Mouse (Mus musculus) right cerebral cortex, postnatal 36 days (tissue): ENCODE measurements around the gene Rtf1.
"Not testable (repeated sequence)": the region's sequence is repeated elsewhere in the genome, so short reads cannot be mapped to it uniquely, and the experiment has no call there.

Experiments used
- DNase-seq, 2 experiments: peaks; one replicate each; pipeline ENCODE4 v3.0.0; 2022; ENCODE audit warnings: low spot score in 2 of 2, mixed read lengths in 1 of 2

The Rtf1 gene

DNA sequence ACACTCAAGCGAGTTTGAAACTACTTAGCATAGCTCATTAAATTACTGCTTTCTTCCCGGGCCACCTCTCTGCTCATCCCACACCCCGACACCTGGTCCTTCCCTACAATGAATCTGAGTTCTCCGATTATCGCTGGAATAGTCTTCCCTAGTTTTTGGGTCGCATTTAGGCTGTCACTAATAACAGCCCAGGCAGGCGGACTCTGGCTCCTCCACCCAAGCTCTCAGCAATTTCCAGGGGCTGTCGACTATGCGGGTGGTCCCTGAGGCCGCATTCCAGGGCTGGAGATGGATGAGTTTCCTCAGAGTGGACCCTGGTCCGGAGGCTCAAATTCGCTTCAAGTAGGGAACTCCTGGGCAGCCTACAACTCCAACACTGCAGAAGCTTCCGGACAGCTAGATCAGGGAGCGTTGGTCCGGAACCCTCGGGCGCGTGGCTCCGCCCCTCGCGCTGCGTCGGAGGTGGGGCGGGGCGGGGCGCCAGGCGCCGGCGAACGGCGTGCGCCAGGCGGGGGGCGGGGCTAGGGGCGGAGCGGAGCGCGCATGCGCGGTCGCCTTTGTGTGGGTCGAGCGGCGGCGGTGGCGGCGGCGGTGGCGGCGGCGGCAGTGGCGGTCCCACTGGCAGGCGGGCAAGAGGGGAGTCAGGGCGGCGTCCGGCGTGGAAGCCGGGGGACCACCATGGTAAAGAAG, at the start of gene Rtf1:
Rtf1 (plus strand) TSS at position 544 of the 690 bp plus-strand sequence.
- peak; percentile 83 to 86 for DNase-seq

DNA sequence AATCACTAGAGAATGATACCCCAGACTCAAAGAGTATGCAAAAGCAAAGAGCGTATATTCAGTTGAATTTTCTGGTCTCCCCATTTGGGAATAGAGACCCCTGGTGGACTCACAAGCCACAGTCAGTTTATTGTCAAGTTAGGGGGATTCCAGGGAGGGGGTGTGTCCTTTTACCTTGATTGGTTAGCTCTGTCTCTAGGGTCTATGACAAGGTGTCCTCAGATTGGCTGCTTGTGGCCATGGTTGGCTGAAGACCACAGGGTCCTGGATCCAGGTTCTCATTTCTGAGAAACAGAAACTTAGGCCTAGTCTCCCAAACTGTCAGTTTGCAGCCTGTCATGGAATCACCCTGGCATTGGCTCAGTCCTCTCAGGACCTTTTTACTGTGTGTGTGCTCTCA, 38.1 kb upstream of the Rtf1 start:
- DNase-seq = no peak

DNA sequence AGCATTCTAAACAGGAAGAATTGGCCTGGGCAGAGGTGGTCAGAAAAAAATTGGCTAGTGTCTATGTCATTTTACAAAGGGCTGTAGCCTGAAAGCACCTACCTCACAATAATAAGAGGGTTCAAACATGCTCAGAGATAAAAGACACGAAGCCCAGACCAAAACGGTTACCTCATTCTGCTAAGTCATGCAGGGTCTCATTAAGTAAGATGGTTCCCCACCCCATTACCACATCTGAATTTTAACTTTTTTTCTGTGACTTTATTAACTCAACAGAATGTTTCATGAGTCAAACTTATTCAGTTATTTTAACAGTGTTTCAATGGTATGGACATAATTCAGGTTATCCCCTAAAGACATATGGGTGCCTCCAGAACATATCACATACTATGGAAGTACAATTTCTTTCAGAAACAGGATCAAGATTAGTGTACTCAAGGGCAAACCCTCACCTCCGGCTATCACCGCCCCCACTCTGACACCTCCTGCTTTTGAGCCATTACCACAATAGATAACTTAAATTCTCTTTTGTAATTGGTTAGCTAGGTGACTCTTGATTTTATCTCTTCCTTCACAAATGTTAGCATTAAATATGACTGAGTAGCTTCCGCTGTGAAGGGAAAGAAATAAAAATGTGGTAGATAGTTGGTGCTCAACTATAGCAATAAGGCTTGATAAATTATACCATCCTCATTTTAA, 33.5 kb upstream of the Rtf1 start:
- DNase-seq = no peak

DNA sequence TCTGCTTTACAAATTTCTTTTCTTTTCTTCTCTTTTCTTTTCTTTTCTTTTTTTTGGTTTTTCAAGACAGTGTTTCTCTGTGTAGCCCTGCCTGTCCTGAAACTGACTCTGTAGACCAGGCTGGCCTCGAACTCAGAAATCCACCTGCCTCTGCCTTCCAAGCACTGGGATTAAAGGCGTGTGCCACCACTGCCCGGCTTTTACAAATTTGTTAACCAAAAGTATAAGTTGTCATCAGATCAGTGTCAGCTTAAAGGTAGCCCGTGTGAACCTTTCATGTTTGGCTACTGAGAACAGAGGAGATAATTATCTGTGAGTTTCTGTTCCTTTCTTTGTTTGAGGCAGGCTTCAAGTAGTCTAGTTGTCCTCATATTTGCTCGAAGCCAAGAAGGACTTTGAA, 30.6 kb upstream of the Rtf1 start:
- no peak for DNase-seq

DNA sequence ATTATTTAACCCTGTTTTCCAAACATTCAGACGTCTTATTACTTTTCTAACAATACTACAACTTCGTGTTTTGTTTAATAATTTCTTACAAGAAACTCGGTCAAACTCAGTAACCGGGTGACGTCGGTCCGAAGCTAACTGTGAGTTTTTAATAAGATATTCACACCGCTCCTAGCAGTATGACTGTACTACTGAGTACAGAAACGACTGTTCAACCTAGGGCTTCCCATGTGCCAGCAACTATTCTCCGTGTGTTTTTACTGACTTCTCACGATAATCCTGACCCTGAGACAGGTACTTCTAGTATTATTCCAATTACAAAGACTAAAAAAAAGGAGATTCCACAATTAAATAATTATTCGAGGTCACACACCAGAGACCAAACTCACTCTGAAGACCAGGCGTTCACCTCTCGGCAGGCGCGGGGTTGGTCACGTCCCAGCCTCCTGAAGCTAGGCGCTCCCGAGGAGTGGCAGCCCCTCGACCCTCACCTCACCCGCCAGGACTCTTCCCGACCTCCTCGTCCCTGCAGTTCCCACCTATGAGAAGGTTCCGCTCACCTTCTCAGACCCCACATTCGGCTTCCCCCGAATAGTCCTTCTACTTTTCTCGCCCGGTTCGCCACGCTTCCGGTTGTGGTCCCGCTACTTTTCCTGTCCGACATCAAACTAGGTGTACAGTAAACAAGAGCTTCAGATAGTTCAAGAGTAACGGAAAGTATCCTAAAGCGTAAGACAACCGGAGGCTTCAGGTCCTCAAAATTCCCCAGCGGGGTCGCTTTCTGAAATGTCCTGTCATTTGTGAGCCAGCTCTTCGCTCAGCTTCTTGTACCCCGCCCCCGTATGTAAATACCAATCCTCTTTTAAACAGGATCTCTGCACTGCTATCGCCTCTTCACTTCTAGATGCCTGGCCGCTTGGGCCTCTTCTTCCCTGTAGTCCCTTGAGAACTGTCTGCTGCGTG, 12.4 kb upstream of the Rtf1 start, which contains the start of gene Ndufaf1:
Ndufaf1 (minus strand) TSS at position 608 of the 963 bp plus-strand sequence.
- peak; percentile 67 to 70 for DNase-seq

DNA sequence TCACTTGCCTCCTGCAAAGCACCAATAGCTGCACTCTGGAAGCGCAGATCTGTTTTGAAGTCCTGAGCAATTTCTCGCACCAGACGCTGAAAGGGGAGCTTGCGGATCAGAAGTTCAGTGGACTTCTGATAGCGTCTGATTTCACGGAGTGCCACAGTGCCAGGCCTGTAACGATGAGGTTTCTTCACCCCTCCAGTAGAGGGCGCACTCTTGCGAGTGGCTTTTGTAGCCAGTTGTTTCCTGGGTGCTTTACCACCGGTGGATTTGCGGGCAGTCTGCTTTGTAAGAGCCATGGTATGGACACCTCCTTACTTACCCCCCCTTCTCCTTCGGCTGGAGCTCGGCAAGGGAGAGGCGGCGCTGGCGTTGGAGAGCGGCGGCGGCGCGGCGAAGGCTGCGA, 9.1 kb upstream of the Rtf1 start:
- not testable (repeated sequence) for DNase-seq

DNA sequence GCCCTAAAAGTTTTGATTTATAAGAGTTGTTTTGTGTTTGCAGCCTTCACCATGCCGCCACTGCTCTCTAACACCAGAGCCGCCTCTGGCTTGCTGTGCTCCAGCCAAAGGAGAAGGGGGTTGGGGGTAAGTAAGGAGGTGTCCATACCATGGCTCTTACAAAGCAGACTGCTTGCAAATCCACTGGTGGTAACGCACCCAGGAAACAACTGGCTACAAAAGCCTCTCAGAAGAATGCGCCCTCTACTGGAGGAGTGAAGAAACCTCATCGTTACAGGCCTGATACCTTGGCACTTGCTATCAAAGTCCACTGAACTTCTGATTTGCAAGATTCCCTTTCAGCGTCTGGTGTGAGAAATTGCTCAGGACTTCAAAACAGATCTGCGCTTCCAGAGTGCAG, 5.9 kb upstream of the Rtf1 start:
- DNase-seq = no peak

DNA sequence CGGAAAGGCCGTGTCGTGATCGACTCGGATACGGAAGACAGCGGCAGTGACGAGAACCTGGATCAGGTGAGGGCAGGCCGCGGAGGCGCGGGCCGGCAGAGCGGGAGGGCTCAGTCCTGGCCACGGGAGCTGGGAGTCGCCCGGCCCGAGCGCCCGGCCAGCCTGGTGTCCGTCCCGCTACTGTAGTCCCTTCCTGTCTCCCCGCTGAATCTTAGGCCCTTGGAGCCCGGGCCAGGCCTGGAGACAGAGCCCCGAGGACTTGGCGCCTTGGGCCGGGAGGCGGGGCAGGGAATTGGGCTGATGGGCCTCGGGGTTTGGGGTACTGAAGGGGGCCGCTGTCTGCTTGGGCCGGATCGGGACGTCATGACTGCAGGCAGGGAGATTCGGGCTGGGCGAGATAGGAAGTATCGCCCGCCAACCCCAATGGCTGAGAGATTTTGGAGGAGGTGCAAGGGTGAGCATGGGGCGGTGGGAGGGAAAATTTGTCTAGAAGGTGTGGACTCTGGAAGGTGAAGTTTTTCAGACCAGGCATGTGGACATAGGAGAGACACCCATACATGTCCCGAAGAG, 432 bp downstream of the Rtf1 start:
- no peak for DNase-seq

DNA sequence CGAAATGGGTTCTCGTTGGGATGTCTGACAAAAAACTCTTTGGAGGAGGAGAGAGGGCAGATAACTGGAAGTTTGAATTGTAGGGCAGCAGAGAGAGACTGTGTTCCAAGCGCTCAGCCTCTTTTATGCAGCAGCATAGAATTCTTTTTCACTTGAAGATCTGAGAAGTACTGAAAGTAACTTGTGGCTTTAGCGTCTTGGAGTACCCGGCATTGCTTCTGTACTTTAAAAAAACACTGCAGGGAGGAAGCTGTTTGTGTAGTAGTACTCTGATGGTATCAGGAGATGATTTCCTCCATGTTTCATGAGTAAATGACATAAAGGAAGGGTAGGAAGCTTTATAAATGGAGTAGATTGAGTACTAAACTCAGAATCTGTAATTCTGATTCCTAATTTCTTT, 963 bp downstream of the Rtf1 start:
- no peak for DNase-seq

DNA sequence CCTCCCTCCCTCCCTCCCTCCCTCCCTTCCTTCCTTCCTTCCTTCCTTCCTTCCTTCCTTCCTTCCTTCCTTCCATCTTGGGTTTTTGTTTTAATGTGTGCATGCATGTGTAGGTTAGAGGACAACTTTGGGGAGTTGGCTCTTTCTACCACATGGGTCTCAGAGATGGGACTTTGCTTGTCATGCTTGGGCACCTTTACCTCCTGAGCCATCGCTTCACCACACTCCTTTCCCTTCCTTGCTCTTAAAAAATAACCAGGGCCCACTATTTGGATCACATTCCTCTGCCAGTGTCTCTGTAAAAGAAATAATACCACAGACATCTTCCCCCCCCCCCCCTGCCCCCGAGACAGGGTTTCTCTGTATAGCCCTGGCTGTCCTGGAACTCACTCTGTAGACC, 8.8 kb downstream of the Rtf1 start:
- DNase-seq = no peak

DNA sequence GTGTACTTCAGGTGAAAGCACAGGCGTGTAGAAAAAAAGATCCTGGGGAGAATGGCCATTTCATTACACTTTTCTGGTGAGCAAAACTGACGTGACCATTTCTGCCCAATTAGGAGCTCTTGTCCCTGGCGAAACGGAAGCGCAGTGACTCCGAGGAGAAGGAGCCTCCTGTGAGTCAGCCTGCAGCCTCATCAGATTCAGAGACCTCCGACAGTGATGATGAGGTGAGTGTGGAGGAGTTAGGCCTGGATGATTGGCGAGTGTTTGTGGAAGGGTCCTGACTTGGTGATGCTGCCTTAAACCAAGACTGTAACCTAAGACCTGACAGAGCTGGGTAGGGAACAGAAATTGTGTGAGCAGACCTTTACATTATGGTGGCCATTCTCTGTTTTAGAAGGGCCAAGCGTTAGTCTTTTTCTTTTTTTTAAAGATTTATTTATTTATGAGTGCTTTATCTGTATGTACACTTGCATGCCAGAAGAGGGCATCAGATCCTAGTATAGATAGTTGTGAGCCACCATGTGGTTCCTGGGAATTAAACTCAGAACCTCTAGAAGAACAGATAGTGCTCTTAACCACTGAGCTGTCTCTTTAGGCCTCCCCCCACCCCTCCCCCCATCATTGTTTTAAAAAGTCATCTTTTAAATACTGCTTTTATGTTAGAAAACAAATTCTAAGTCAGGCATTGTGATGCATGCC, 17.3 kb downstream of the Rtf1 start:
- DNase-seq = no peak

DNA sequence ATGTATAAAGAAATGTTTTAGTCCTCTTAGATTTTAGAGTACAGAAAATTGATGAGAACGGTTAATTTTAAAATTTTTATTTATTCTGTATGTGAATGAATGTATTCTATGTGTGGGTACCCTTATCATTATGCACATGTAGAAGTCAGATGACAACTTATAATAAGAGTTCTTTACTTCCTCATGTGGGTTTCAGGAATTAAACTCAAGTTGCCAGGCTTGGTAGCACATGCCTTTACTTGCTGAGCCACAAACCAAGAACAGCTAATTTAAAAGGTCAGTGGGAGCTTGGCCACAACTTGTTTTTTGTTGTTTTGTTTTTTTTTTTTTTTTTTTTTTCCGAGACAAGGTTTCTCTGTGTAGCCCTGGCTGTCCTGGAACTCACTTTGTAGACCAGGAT, 20.0 kb downstream of the Rtf1 start:
- no peak for DNase-seq

DNA sequence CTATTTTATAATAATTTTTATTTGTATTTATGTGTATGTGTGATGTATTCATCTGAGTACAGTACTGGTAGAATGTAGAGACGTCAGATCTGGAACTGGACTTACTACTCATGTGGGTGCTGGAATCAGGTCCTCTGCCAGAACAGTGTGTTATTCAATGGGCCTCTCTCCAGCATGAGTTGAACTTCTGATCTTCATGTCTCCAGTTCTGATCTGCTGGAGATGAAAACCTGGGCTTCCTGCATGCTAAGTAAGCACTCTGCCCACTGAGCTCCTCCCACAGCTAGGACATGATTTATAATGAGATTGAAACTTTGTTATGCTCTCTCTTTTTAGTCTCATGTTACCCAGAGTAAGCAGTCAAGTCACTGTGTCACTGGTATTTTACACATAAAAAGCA, 21.2 kb downstream of the Rtf1 start:
- DNase-seq = no peak

DNA sequence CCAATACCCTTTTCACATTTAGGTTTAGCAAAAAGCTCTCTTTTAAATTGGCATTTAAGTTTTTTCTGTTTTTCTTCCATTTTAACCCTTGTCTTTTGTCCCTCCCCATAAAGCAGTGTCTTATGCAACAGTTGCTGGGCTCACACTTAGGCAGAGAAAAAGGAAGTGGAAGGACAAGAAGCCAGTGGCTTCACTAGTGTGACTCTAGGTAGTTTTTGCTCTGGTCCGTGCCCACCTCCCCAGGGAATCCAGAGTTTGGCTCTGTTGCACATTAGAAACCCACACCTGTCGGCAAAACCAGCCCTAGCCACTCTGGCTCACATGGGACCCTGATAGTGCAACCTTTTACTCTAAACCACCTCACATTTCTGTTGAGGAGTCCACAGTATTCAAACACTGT, 23.6 kb downstream of the Rtf1 start:
- DNase-seq = no peak

DNA sequence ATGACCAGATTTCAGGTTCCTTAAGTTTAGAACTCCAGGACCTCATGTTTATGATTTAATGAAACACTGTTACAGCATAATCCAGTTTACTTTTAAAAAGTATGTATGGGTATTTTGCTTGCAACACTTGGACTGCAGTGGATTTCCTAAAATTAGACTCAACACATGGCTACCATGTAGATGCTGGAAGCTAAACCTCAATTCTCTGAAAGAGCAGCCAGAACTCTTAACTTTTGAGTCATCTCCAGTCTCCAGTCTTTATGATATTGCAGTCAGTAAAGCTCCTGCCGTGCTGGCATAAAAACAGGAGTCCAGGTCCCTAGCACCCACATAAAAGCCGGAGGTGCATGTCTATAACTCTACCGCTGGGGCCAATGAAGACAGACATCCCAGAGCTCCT, 25.1 kb downstream of the Rtf1 start:
- no peak for DNase-seq

DNA sequence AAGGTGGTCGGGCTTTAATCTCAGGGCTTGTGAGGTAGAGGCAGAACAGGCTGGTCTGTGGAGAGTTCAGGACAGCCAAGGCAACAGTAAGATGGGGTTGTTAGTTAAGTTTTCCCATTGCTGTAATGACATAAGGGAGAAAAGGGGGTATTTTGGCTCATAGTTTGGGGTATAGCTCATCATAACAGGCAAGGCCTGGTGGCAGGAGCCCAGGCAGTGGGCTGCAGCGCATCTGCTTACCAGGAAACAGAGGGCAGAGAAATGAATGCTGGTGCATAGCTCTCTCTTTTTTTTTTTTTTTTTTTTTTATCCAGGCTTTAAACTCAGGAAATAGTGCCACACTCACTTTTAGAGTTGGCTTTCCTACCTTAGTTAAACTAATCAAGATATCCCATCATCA, 28.3 kb downstream of the Rtf1 start:
- DNase-seq = no peak

DNA sequence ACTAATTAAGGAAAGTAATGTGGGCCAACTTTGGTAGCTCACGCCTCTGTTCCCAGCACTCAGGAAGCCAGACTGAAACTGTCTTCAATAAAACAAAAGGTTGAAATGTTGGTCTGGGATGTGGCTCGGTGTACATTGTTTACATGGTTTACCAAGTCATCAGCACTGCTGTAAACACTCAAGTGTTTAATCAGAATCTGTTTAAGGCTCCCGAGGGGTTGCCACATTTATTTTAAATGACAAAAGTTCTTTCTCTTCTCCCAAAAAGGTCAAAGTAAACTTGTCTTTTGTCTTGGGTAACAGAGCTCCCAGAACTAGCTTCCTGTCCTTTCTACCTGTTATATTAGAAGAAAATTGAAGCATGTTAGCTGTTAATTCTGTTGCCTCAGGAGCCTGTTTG, 32.8 kb downstream of the Rtf1 start:
- no peak for DNase-seq

DNA sequence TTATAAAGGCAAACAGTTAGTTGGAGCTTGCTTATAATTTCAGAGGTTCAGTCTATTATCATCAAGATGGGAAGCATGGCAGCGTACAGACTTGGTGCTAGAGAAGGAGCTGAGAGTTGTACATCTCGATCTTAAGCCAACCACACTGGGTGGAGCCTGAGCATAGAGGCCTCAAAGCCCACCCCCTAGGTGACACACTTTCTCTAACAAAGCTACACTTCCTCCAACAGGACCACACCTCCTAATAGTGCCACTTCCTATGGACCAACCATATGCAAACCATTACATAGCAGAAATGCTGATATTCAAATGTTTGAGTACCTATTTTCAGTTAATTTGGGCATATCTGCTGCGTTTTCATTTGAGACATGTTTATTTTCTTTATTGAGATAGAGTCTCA, 35.1 kb downstream of the Rtf1 start:
- no peak for DNase-seq

DNA sequence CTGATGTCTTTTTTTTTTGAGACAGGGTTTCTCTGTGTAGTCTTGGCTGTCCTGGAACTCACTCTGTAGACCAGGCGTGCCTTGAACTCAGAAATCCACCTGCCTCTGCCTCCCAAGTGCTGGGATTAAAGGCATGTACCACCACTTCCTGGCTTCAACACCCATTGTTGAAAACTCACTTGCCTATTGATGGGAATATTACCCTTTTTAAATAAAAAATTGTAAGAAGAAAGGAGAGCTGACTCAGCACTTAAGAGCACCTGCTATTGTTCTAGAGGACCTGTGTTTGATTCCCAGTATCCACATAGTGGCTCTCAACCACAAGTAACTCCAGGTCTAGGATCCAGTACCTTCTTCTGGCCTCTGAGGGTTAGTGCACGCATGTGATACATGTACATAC, 41.0 kb downstream of the Rtf1 start:
- not testable (repeated sequence) for DNase-seq

DNA sequence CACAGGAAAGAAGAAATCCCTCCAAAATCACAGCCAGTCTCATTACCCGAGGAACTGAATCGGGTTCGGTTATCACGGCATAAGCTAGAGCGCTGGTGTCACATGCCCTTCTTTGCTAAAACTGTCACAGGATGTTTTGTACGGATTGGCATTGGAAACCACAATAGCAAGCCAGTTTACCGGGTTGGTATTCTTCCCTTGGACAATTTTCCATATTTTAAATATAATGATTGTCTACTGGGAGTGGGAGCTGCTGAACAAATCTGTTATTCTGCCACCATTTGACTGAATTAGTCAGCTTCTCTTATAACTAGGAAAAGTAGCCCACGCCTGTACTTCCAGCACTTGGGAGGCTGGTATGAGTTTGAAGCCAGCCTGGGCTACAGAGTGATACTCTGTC, 46.2 kb downstream of the Rtf1 start:
- DNase-seq = no peak

DNA sequence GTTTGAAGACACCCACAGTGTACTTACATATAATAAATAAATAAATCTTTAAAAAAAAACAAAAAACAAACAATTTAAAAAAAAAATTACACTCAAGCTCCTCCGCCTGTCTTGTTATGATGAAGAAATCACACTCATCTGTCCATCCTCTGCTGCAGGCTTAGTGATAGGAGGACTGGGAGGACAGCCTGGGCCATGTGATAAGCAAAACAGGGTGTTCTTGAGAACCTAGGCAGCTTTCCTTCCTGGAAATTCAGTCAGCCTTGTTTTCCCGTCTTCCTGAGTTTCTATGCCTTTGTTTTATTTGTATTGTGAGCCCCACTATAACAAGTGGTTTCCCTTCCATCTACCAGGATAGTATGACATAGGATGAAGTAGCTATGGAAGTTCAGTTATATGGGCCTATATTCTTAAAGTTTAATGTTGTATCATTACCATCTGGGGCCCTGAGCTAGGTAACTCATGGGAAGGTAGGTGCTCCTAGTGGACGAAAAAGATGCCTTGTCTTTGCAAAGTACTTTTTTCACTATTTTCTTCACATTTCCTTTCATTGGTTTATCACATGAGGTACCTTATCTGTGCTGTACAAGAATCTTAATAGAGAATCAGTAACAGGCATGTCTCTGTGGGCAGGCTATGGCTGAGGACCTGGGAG, 53.0 kb downstream of the Rtf1 start:
- DNase-seq = no peak
